Mouse (Mus musculus): ENCODE results near the gene Chd6.

Gene Chd6

GRCm38 (mm10) chr2:160931378-160931777 is 177.5 kb downstream of the Chd6 start:
- DNase-seq (ENCODE audit: low spot score), result no peak

GRCm38 (mm10) chr2:160925203-160925602 is 183.7 kb downstream of the Chd6 start:
- no peak for DNase-seq (ENCODE audit: low spot score)

DNA sequence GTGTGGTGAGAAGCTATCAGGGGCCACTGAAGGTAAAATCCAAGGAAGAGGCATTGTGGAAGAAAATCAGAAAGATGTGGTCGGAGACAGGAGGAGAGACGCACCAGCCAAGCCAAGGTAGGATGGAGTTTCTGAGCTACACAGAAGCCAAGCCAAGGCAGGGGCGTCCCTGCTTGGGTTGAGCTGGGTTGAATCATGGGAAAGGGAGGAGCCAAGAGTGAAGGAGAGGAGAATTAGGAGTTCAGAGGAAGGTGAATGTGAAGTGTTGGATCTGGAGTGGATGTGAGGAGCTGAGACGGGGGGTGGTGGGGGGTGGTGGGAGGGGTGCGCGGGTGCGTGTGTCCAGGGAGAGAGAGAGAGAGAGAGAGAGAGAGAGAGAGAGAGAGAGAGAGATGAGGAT is 187.6 kb downstream of the Chd6 start:
- DNase-seq (ENCODE audit: low spot score), result no peak

GRCm38 (mm10) chr2:160918930-160919215 is 190.0 kb downstream of the Chd6 start:
- DNase-seq (ENCODE audit: low spot score), result no peak

DNA sequence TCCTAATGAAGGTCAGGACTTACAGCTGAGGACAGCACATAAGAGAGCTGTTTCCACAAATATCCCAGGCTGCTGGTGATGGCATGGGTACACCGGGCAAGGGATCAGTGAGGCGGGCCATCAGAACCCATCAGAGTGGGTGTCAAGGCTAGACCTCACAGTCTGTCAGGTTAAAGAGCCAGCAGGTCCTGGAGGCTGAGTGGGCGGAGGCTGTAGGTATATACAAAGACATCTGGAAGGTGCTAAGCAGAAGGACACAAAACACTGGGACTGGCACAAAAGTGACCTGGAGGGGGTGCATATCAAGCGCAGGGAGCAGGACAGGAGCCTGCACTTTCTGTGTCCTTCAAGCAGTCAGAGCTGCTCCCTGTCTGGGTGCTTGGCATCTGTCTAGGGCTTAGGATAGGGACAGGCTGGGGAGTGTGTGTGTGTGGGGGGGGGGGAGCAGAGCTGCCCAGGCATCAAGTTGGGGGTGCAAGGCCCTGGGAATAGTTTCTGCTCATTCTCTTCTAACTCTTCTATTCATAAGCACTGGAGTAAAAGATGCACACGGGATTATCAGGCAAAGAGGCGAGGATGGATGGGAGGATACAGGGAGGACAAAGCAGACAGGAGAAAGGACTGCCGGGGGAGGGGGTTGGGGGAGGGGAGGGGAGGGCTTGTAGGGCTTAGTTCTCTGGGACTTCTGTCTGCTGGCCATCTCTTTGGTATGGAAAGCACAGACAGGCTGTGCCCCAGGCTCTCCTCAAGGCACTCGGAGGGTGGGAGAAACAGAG is 190.5 kb downstream of the Chd6 start:
- DNase-seq (ENCODE audit: low spot score), result no peak

DNA sequence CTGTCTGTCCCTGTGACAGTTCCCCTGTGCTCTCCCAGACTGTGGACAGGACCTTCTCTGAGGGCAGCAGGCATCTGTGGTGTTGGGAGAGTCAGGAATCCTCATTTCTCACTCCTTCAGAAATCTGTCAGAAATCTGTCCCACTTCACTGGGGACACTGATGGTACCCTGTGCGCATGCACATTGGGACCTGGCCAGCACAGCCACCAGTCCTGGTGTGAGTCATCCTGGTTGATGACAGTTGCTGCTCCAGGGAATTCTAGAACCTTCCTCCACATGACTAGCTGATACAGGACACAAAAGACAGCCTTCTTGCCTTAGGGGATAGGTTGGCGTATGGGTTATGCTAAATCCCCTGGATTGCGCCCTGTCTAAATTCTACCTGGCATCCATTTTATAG is 191.6 kb downstream of the Chd6 start:
- DNase-seq (ENCODE audit: low spot score), result no peak

- no peak for DNase-seq (ENCODE audit: low spot score)
Observed at GRCm38 (mm10) chr2:160916714-160917113, 192.2 kb downstream of the Chd6 start.

DNA sequence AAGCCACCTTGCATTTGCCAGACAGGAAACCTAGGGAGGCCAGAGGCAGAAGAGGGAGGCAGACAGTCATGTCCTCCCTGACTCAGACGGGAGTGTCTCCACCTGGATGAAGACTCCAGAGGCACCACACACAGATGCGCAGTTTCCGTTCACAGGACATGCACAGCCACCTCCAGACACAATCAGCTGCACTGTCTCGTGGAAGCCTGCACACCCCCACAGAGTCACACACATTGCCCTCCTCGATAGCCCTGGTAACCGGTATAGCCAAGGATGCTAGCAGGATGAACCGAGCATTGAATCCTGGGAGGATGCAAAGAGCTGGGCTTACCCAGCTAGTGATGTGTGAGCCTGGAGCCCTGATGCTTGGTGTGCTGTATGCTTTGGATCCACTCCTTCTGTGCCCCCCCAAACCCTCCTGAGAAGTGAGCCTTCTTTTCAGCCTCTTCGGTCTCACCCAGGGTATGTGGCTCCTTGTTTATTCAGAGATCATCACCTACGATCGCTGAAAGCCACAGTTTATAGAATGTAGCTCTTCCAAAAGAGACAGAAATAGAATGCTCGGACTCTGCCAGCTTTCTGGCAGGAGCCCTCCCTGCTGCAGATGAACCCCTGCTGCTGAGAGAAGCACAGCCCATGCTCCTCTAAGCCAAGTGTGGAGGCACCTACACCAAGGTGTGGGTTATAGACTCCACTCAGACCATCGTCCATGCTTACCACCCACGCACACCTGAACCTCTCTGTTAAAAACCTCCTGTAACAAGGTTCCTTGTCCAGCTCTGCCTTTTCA is 192.9 kb downstream of the Chd6 start:
- no peak for DNase-seq (ENCODE audit: low spot score)

GRCm38 (mm10) chr2:160914656-160915055 is 194.2 kb downstream of the Chd6 start:
- no peak for DNase-seq (ENCODE audit: low spot score)

DNA sequence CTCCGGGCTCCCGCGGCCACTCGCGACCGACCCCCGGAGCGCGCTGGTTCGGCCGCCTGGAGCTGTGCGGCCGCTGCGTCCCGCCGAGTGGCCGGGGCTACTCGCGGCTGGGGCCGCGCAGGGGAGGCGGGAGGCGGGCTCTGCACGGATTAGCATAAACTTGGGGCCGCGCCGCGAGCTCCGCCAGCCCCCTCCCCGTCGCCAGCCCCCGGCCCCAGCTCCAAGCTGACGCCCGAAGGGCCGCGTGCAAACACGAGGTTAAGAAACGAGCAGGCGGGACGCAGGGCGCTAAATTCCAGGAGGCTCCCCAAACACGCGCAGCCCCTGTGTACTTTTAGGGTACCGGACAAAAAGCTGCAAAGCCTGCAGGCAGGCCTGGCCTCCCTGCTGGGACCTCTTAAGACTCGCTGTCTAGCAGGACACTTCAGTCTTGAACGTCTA is 196.6 kb downstream of the Chd6 start, which contains the start of gene Emilin3:
Gene Emilin3 (minus strand): TSS at position 98 of the 441 bp plus-strand sequence.
- peak; percentile 60 for DNase-seq (ENCODE audit: low spot score)

DNA sequence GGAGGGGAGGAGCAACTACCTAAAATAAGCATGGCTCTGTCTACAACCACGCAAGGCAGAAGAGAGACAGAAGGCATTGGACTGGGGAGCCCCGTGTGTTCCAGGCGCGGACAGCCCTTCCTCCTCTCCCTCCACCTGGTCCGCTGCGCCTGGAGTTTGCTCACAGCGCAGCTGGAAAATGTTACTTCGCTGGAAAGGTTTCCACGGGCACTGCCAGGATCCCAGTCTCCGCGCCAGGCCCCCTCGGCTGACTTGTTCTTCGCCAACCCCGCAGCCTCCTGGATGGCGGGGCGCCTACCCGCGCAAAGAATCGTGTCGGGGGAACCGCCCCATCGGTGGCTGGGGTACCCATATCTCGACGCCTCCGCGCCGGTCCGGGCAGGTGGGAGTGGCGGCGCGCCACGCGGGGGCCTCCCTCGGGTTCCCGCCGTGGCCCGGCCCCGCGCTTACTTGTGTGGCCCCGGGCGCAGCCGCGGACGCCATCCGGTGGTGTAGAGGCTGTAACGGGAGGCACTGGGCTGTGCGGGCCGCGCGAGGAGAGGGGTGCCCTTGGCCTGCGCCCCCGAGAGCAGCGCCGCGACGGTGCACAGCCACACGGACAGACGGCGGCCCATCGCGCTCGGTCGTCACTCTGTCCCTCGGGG is 197.2 kb downstream of the Chd6 start:
- DNase-seq (ENCODE audit: low spot score), result peak; percentile 18

DNA sequence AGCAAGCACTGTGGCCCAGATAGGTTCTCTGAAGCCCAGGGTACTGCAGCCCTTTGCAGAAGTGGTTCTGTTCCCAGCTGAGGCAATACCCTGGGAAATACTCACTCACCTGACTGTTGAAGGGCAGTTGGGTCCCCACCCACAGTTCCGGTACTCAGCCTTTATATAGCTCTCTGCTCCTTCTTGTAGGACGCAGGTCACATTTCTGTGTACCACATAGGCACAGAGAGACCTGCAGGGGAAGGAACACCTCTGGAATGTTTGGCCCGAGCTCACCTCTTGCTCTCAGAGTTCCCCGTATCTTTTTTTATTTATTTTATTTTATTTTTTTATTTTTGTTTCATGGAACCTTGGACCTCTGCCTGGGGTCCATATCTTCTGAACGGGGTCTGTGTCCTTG is 198.2 kb downstream of the Chd6 start:
- DNase-seq (ENCODE audit: low spot score), result no peak

GRCm38 (mm10) chr2:160908607-160909006 is 200.3 kb downstream of the Chd6 start:
- DNase-seq (ENCODE audit: low spot score), result no peak

DNA sequence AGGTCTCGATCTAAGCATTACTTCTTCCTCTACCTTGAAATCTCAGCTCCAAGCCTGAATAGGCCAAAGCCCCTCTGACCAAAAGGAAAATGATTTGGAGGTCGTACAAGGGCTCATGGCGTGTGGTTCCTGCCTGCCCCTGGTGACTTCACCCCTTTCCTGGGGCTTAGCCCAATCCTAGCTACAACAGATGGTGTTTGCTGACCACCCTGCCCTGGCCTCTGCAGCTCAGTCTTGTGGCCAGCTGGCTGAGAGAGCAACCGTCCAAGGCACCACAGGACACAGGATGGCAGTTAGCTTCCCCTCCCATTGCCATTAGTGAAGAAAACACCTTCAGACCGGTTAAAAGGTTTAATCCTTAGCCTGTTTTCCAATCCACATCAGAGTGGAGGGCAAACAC is 202.8 kb downstream of the Chd6 start:
- DNase-seq (ENCODE audit: low spot score), result no peak

DNA sequence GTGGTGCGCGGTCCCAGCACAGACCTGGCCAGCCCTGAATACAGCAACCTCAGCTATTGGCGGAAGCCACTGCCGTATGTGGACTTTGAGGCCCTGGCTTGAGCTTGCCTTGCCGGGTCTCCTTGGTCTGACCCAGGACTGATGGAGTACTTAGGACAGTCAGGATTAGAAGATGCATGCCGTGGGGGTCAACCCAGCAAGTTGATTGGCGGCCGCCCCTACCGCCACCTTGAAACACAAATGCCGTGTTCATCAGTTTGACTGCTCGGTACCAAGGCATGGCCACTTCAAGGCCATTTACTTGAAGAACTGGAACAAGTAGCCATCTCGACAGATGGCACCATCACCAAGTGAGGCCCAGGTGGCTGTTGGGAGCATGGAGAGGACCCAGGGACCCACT is 203.6 kb downstream of the Chd6 start:
- no peak for DNase-seq (ENCODE audit: low spot score)

- no peak for DNase-seq (ENCODE audit: low spot score)
Observed at GRCm38 (mm10) chr2:160901656-160902412, 207.0 kb downstream of the Chd6 start.
